17 mouse cellular contexts compared by ENCODE assay signal in genomic region chr2:59452102-59452501, GRCm38 (mm10). TPM values are rescaled to one million over a fixed set of nuclear protein-coding genes. Genes with fewer than 3 reads are reported as not detected.
"Had no signal": no experiment of that assay in that cellular context is flagged by ENCODE, and none has a peak within 500 bp of the region (broad histone marks: within the 10 kb centered on the region; RNA-seq: fewer than 3 reads in every experiment).

No protein-coding gene starts in this region.

- H3K27ac ChIP-seq: macrophage; midbrain, embryonic 13.5 days; midbrain, embryonic 15.5 days; neural tube, embryonic 12.5 days; stomach, embryonic 15.5 days; stomach, postnatal 0 days had no signal

- H3K4me2 ChIP-seq: lung, embryonic 14.5 days; midbrain, embryonic 11.5 days; midbrain, embryonic 13.5 days; midbrain, embryonic 15.5 days; neural tube, embryonic 12.5 days; stomach, embryonic 15.5 days had no signal

- H3K4me1 ChIP-seq: megakaryocyte, embryonic 14.5 days; midbrain, embryonic 13.5 days; midbrain, embryonic 15.5 days; neural tube, embryonic 12.5 days; stomach, embryonic 15.5 days had no signal

- H3K27me3 ChIP-seq: megakaryocyte, embryonic 14.5 days; midbrain, embryonic 13.5 days; midbrain, embryonic 15.5 days; neural tube, embryonic 12.5 days; stomach, embryonic 15.5 days had no signal

- H3K4me3 ChIP-seq: megakaryocyte, embryonic 14.5 days; midbrain, embryonic 13.5 days; midbrain, embryonic 15.5 days; neural tube, embryonic 12.5 days; stomach, embryonic 15.5 days had no signal

- ATAC-seq: midbrain, embryonic 13.5 days; midbrain, embryonic 15.5 days had no signal

- H3K9me3 ChIP-seq: midbrain, embryonic 13.5 days; midbrain, embryonic 15.5 days; neural tube, embryonic 12.5 days; stomach, embryonic 15.5 days had no signal

- H3K36me3 ChIP-seq: midbrain, embryonic 13.5 days; midbrain, embryonic 15.5 days; neural tube, embryonic 12.5 days; stomach, embryonic 15.5 days had no signal

- H3K9ac ChIP-seq: lung, embryonic 14.5 days; midbrain, embryonic 13.5 days; midbrain, embryonic 15.5 days; neural tube, embryonic 12.5 days; stomach, embryonic 15.5 days had no signal

- DNase-seq: lung, adult 18-20 months; lung, embryonic 14.5 days; lung, postnatal 10 days; right cerebral cortex, postnatal 14 days; thymus, adult 2 months; thymus, postnatal 25 days; thymus, postnatal 4 days had no signal

RNA-seq across cellular contexts. Expression of gene Dapl1, which starts 32.4 kb away (rescaled TPM):
- polyA plus RNA-seq: liver, embryonic 16.5 days; macrophage; neural tube, embryonic 12.5 days; neural tube, embryonic 14.5 days had no signal
